Mouse (Mus musculus) cortical plate, adult 2 months (tissue): Measurements from ENCODE around the gene Unc5b.

Source experiments
- CTCF ChIP-seq: fragments of 200-500 bp; IDR thresholded peaks from 2 replicates; pipeline ENCODE4 v1.5.1; 2011; ENCODE audit warnings: mild to moderate bottlenecking, control low read depth, low read length; ENCODE audit not compliant: insufficient read depth; ENCODE audit errors: extremely low read depth
- POLR2A ChIP-seq: fragments of 200-500 bp; IDR thresholded peaks from 2 replicates; pipeline ENCODE4 v1.6.1; 2011; ENCODE audit warnings: mild to moderate bottlenecking, low read length, control low read depth; ENCODE audit not compliant: insufficient read depth; ENCODE audit errors: extremely low read depth

DNA sequence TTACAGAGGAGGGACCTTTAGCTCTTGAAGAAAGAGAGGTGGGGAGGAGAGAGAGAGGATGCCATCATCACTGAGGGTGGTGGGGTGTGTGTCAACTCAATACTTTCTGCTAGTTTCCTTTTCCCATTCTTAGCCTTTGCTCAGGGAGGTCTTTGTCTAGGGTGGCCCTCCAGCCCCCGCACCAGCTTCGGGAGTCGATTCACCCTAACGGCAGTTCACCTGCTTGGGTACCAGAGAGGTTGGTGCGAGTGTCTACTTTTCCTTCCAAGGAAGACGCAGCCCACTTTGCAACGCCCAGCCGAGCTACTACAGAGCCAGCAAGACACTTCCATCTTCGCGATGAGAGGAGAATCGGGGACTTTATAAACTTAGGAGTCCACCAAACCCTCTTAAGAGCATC lies 1.4 kb downstream of the Unc5b start:
- TF ChIP-seq CTCF (no peak), POLR2A (no peak)
